Mouse (Mus musculus): ENCODE measurements around the gene Brinp3. TPM values are rescaled to one million over a fixed set of nuclear protein-coding genes. Genes with fewer than 3 reads are reported as not detected.

Brinp3 gene
- total RNA-seq, 2 experiments from 2014 or later: not detected

DNA sequence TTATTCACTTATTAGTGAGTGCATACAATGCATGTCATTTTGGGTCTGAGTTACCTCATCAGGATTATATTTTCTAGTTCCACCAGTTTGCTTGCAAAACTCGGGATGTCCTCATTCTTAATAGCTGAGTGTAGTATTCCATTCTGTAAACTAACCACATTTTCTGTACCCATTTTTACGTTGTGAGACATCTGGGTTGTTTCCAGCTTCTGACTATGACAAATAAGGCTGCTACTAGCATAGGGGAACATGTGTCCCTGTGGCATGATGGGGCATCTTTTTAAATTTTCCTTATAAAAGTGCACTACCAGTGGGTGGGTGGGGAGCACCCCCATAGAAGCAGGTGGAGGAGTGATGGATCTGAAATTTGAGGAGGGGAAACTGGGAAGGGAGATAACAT is 292.7 kb downstream of the Brinp3 start:
- intact Hi-C loops (cut with DNase I): no loop called here
- no peak for DNase-seq (ENCODE audit: low spot score)

DNA sequence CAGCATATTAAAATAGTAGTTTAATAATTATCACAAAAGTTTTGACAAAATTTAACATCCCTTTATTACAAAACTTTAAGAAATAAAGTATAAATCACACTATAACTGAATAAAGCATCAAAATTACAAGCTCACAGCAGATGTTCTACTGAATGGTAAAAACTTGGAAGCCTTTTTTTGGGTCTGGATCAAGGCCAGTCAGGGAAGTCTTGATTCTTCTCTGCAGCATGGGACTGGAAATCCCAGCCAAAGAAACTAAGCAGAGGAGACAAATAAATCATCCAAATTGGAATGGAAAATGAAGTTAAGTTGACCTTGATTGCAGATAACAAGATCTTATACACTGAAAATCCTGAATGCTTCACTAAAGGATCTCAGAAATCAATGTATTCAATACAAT is 298.3 kb downstream of the Brinp3 start:
- intact Hi-C loops (cut with DNase I): no loop called here
- DNase-seq (ENCODE audit: low spot score): no peak

DNA sequence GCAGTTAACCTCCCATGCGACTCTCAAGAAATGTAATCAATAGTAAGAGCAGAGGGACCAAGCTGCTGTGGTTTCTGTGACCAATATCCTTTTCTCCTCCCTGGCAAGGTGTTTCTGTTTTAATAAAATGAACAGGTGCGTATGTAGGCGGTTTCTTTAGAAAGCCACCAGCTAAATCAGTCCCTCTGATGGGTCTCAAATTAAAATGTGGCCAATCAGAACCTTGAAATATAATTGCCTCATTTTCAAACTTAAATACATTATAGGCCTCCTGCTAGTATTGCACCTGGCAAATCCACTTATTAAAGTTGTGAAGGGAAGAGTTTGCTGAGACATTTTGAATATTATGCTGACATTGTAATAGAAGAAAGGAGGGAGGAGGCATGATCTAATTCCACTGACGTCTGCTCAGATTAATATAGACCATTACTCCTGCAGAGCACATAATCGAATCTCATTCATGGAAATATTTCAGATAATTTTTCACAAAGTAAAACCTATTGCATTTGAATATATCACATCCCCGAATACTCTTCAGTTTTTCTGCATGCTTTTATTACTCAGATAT is 305.5 kb downstream of the Brinp3 start:
- no peak for DNase-seq (ENCODE audit: low spot score)
- intact Hi-C loops (cut with DNase I): no loop called here

- DNase-seq (ENCODE audit: low spot score): no peak
- intact Hi-C loops (cut with DNase I): no loop called here
These were observed 307.3 kb downstream of the Brinp3 start for GRCm38 (mm10) chr1:146801821-146802220.

DNA sequence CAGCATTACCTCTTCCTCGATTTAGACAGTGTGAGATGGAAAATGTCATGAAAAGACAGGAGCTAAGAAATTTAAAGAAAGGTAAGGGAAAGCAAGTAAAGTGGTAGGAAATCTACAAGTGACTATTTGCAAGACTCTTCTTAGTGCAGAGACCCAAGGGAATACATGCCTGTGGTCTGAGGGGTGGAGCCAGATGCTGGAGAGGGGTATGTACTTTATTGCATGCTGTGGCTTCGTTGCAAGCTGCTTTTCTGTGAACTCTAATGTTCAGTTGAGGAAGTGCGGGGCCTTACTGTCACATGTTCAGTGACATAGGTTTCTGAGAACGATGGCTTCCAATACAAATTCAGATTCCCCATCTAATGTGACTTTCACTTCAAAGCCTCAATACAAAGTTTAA is 313.2 kb downstream of the Brinp3 start:
- intact Hi-C loops (cut with DNase I): no loop called here
- no peak for DNase-seq (ENCODE audit: low spot score)

- DNase-seq (ENCODE audit: low spot score): no peak
- intact Hi-C loops (cut with DNase I): no loop called here
These were observed 339.3 kb downstream of the Brinp3 start for GRCm38 (mm10) chr1:146833888-146834287.

DNA sequence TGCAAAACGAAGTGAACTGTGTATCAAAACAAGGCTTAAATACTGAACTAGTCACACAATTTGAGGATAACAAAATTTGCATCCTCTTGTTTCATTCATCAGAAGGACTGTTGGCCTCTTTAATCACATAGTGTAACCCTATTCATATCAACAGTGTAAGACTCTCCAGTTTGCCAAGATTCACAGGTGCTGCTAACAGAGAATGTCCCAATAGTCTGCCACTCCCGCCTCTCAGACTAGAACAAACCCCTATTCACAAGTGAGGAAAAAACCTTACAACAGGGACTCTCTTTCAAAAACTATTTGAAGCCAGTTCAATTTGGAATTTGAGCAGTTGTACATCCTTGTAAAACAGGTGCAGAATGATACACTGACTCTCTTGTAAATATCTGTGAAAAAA is 349.5 kb downstream of the Brinp3 start:
- intact Hi-C loops (cut with DNase I): no loop called here
- DNase-seq (ENCODE audit: low spot score): no peak

DNA sequence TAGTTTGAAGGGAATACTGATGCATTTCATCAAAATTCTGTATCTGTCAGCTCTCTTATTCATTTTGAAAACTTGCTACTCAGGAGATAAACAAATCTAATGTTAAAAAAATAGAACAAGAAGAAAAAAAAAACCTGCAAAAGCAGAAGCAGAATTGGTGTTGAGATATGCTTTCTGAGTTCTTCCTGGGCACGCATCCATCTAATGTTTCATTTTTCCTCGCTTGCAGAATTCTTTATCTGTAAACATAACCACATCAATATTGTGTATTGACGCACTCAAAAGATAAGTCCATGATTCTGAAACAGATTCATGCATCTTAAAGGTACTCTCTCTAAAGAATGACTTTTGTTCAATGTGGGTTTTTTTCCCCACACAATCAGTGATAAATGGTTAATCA is 354.3 kb downstream of the Brinp3 start:
- intact Hi-C loops (cut with DNase I): no loop called here

GRCm38 (mm10) chr1:146850147-146850546 is 355.6 kb downstream of the Brinp3 start:
- intact Hi-C loops (cut with DNase I): no loop called here
- no peak for DNase-seq (ENCODE audit: low spot score)

More for the DNA sequence above, 354.3 kb downstream of the Brinp3 start:
- DNase-seq (ENCODE audit: low spot score): no peak

- no peak for DNase-seq (ENCODE audit: low spot score)
- intact Hi-C loops (cut with DNase I): no loop called here
These were observed 404.1 kb downstream of the Brinp3 start for GRCm38 (mm10) chr1:146898636-146899035.

GRCm38 (mm10) chr1:146901691-146902090 is 407.1 kb downstream of the Brinp3 start:
- DNase-seq (ENCODE audit: low spot score): no peak
- intact Hi-C loops (cut with DNase I): no loop called here

- intact Hi-C loops (cut with DNase I): no loop called here
- DNase-seq (ENCODE audit: low spot score): no peak
These were observed 445.2 kb downstream of the Brinp3 start for GRCm38 (mm10) chr1:146939463-146940389.
